Mouse (Mus musculus) effector memory CD4-positive, alpha-beta T cell, adult 5 months (primary cell): Measurements from ENCODE around the gene Vmn1r3. TPM values are rescaled to one million over a fixed set of nuclear protein-coding genes. Genes with fewer than 3 reads are reported as not detected.

Source experiments
- polyA plus RNA-seq: library from polyadenylated mRNA; unstranded; fragments of 100-300 nt; shearing (Covaris generic); gene quantifications from one replicate; pipeline ENCODE4 v1.2.1, GENCODE M21; 2017

The Vmn1r3 gene
- not detected for polyA plus RNA-seq

GRCm38 (mm10) chr4:3185258-3185657, at the start of gene Vmn1r3:
TSS of gene Vmn1r3 (minus strand) at chr4:3185358.

GRCm38 (mm10) chr4:3167020-3167419, 18.1 kb downstream of the Vmn1r3 start, which contains the start of gene Vmn1r2:
TSS of gene Vmn1r2 (plus strand) at chr4:3167320.

Other genes with a start within 250 kb of the Vmn1r3 start
- not detected for gene Vmn1r2, start 18.0 kb downstream of the Vmn1r3 start, polyA plus RNA-seq